Mouse (Mus musculus) hindbrain, postnatal 0 days (tissue): ENCODE data around the gene Olfr1238. TPM values are rescaled to one million over a fixed set of nuclear protein-coding genes. Genes with fewer than 3 reads are reported as not detected.

ENCODE experiments used
- ATAC-seq: fragments of 200-750 bp; cut with Nextera tagmentation; 2 replicates; pipeline ENCODE4 v1.8.0; 2017; ENCODE audit warnings: mild to moderate bottlenecking, moderate TSS enrichment, moderate library complexity
- DNase-seq: peaks from one replicate; pipeline ENCODE4 v3.0.0-alpha.2; 2015; ENCODE audit warnings: low spot score
- H3K27ac ChIP-seq: fragments of 300-500 bp; sonication (generic); 2 replicates; pipeline ENCODE4 v1.5.1; 2014; ENCODE audit warnings: mild to moderate bottlenecking
- H3K27me3 ChIP-seq: fragments of 300-500 bp; sonication (generic); 2 replicates; pipeline ENCODE4 v1.6.1; 2014; ENCODE audit warnings: low read length, mixed read lengths; ENCODE audit not compliant: insufficient read depth
- H3K36me3 ChIP-seq: fragments of 300-500 bp; sonication (generic); 2 replicates; pipeline ENCODE4 v1.6.1; 2014; ENCODE audit warnings: low read length, mixed read lengths; ENCODE audit not compliant: insufficient read depth
- H3K4me1 ChIP-seq: fragments of 300-500 bp; sonication (generic); 2 replicates; pipeline ENCODE4 v1.6.1; 2014; ENCODE audit warnings: antibody characterized with exemption, low read length, mixed read lengths; ENCODE audit not compliant: insufficient read depth
- H3K4me2 ChIP-seq: fragments of 300-500 bp; sonication (generic); 2 replicates; pipeline ENCODE4 v1.6.1; 2014; ENCODE audit warnings: low read depth, mild to moderate bottlenecking, low read length, moderate library complexity, mixed read lengths
- H3K4me3 ChIP-seq: fragments of 300-500 bp; sonication (generic); 2 replicates; pipeline ENCODE4 v1.5.1; 2014; ENCODE audit warnings: low read length
- H3K9ac ChIP-seq: fragments of 300-500 bp; sonication (generic); replicated peaks from 2 replicates; pipeline ENCODE4 v1.6.1; 2014; ENCODE audit warnings: mild to moderate bottlenecking, low read length, moderate library complexity, mixed read lengths
- H3K9me3 ChIP-seq: fragments of 300-500 bp; sonication (generic); 2 replicates; pipeline ENCODE4 v1.6.1; 2016; ENCODE audit warnings: low read length, mixed read lengths
- CTCF ChIP-seq: IDR thresholded peaks from 2 replicates; pipeline ENCODE4 v1.5.1; 2016; ENCODE audit warnings: antibody characterized with exemption, control low read depth, low read depth
- WGBS: fragments of 180-500 bp; shearing (Covaris S2); extraction: QIAGEN DNeasy Blood & Tissue Kit; methylation state at CpG from one replicate; pipeline ENCODE4 v1.1.7; 2014; 5-methylcytosine and 5-hydroxymethylcytosine counted together
- polyA plus RNA-seq: library from polyadenylated mRNA; unstranded; fragments of >200 nt; fragmentation: Nextera tagmentation; extraction: Ambion mirVana; gene quantifications from 2 replicates; pipeline ENCODE4 v1.2.1, GENCODE M21; 2015
- total RNA-seq: library from RNA; depleted of rRNA; stranded (reverse); fragments of >200 nt; gene quantifications from 2 replicates; pipeline ENCODE4 v1.2.3, GENCODE M21; 2014; rRNA removed

Olfr1238 gene
- total RNA-seq (not detected in 2 replicates), polyA plus RNA-seq (not detected in 2 replicates)

DNA sequence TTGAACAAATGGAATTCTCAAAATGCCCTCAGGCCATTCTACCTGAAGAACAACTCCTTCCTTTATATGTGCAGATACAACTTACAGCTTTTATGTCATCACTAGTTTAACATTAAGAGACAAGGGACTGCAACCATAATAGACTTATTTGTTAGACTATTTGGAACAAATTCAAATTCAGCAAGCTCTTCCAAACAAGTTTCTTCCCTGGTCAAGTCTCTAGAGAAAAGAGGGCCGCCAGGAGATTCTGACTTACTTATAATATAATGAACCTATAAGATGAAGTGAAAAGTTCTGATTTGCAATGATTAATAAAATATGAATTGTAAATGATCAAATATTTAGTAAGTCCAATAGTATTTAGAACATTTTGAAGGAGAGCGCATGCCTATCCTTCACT, at the start of gene Olfr1238:
Gene Olfr1238 (minus strand): TSS at position 101 of the 400 bp plus-strand sequence.
- no peaks in the 10 kb centered on the region for H3K4me1 ChIP-seq
- 93% methylated on average over 2 of the region's 2 CpGs for WGBS
- no peak for TF ChIP-seq CTCF
- ATAC-seq (no peak), DNase-seq (no peak)
- no peak within 1 kb of the TSS for H3K4me2 ChIP-seq
- H3K9ac ChIP-seq, result no peak within 1 kb of the TSS
- no peak within 1 kb of the TSS for H3K4me3 ChIP-seq
- H3K36me3 ChIP-seq, result no peaks in the 10 kb centered on the region
- H3K27me3 ChIP-seq, result no peaks in the 10 kb centered on the region
- H3K9me3 ChIP-seq, result no peaks in the 10 kb centered on the region
- H3K27ac ChIP-seq, result no peak within 1 kb of the TSS

DNA sequence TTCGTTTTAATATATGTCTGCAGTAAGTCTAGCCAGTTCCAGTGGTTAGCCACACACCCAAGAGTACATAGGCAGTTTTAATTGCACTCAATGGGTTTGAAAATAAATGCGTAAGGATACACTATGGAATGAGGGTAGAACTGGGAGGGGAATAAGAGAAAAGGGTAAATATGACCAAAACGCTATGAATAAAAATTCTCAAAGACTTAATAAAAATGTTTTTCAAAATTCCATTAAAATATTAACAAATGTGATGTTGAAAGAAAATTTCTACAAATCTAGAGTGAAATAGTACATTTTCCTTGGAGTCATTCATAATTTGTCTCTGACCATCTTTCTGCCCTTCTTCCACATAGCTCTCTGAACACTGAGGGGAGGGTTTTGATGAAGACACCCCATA, 33.4 kb upstream of the Olfr1238 start, which contains the start of gene Olfr1240:
Gene Olfr1240 (minus strand): TSS at position 101 of the 400 bp plus-strand sequence.
- no peak for TF ChIP-seq CTCF
- H3K27ac ChIP-seq, result no peak within 1 kb of the TSS
- H3K36me3 ChIP-seq, result no peaks in the 10 kb centered on the region
- DNase-seq (no peak), ATAC-seq (no peak)
- H3K27me3 ChIP-seq, result no peaks in the 10 kb centered on the region
- H3K9me3 ChIP-seq, result no peaks in the 10 kb centered on the region
- no peak within 1 kb of the TSS for H3K4me3 ChIP-seq
- H3K4me1 ChIP-seq, result no peaks in the 10 kb centered on the region
- WGBS, result 85% methylated on average over 3 of the region's 3 CpGs
- H3K9ac ChIP-seq, result no peak within 1 kb of the TSS
- no peak within 1 kb of the TSS for H3K4me2 ChIP-seq

DNA sequence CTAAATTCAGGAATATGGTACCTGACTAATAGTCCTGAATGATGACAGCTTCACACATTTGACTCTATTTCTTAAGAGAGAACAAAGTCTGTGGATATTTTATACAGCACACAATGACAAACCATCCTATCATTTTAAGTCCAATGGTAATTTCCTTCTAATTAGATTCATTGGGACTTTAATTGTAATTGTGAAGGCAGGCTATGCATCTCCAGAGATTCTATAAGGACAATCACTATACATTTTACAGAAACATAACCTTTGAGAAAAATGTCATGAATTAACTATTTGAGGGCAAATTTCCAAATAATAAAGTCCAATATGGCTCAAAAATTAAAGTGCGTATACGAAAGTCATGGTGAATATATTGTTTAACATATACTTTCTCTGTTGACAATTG, 10.8 kb upstream of the Olfr1238 start, which contains the start of gene Olfr1239:
Gene Olfr1239 (minus strand): TSS at position 101 of the 400 bp plus-strand sequence.
- H3K9ac ChIP-seq, result no peak within 1 kb of the TSS
- no peak within 1 kb of the TSS for H3K4me3 ChIP-seq
- no peaks in the 10 kb centered on the region for H3K4me1 ChIP-seq
- H3K9me3 ChIP-seq, result no peaks in the 10 kb centered on the region
- no peaks in the 10 kb centered on the region for H3K27me3 ChIP-seq
- 94% methylated on average over 2 of the region's 2 CpGs for WGBS
- ATAC-seq (no peak), DNase-seq (no peak)
- TF ChIP-seq CTCF, result no peak
- no peak within 1 kb of the TSS for H3K4me2 ChIP-seq
- H3K36me3 ChIP-seq, result no peaks in the 10 kb centered on the region
- H3K27ac ChIP-seq, result no peak within 1 kb of the TSS

GRCm38 (mm10) chr2:89414557-89414956, 5.1 kb upstream of the Olfr1238 start:
- H3K36me3 ChIP-seq, result no peaks in the 10 kb centered on the region
- WGBS, result 86% methylated on average over 1 of the region's 1 CpGs

DNA sequence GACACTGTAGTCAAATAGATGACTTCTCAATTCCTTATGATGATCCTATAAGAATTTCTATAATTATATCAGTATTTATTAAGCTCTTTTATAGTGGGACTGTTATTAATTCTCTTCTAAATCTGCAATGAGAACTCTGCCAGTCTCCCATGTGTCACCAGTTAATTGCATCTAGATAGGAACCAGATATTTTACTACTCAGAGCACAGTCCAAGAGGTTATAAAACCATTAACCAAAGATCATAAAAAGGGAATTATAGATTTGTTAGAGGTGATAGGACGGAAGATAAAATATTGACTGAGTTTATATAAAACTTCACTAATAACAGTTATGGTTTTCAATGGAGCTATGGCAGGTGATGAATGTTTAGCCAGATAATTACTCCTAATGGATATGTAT, 8.6 kb downstream of the Olfr1238 start:
- H3K9me3 ChIP-seq, result no peaks in the 10 kb centered on the region
- H3K4me1 ChIP-seq, result no peaks in the 10 kb centered on the region
- H3K4me3 ChIP-seq, result no peak overlapping the region
- H3K27ac ChIP-seq, result no peak overlapping the region
- H3K9ac ChIP-seq, result no peak overlapping the region
- TF ChIP-seq CTCF, result no peak
- H3K36me3 ChIP-seq, result no peaks in the 10 kb centered on the region
- WGBS, result 87% methylated on average over 1 of the region's 1 CpGs
- no peaks in the 10 kb centered on the region for H3K27me3 ChIP-seq
- ATAC-seq, result no peak
- DNase-seq, result no peak
- H3K4me2 ChIP-seq, result no peak overlapping the region

More at GRCm38 (mm10) chr2:89414557-89414956, 5.1 kb upstream of the Olfr1238 start:
- Histone ChIP-seq H3K27me3 (no peaks in the 10 kb centered on the region), H3K27ac (no peak overlapping the region), H3K4me2 (no peak overlapping the region), H3K4me1 (no peaks in the 10 kb centered on the region), H3K9me3 (no peaks in the 10 kb centered on the region), H3K4me3 (no peak overlapping the region), H3K9ac (no peak overlapping the region)
- DNase-seq (no peak), ATAC-seq (no peak)
- TF ChIP-seq CTCF, result no peak

DNA sequence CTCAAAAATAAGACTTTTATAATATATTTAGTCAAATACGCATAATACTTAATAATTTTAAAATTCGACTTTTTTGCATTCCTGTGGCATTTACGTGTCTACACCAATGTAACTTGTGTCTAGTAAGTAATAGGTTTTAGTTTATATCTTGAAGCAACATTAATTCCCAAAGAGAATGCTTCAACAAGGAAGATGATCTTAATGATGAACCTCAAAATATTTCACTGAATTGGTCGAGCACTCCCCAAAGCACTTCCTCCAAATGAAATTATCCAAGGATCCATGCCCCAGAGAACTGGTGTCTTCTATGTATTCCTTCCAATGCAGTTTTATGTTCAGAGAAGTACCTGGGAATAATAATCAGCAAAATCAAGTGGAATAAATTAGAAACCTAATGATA, 44.7 kb downstream of the Olfr1238 start, which contains the start of gene Olfr1234:
Gene Olfr1234 (minus strand): TSS at position 101 of the 400 bp plus-strand sequence.
- ATAC-seq (no peak), DNase-seq (no peak)
- no peaks in the 10 kb centered on the region for H3K27me3 ChIP-seq
- 85% methylated on average over 4 of the region's 4 CpGs for WGBS
- H3K9me3 ChIP-seq, result no peaks in the 10 kb centered on the region
- no peak within 1 kb of the TSS for H3K4me3 ChIP-seq
- no peaks in the 10 kb centered on the region for H3K4me1 ChIP-seq
- no peak within 1 kb of the TSS for H3K9ac ChIP-seq
- TF ChIP-seq CTCF, result no peak
- no peaks in the 10 kb centered on the region for H3K36me3 ChIP-seq
- H3K27ac ChIP-seq, result no peak within 1 kb of the TSS
- H3K4me2 ChIP-seq, result no peak within 1 kb of the TSS

Other genes starting within 250 kb of the Olfr1238 start
- gene Olfr1224-ps1, start 245.6 kb downstream of the Olfr1238 start, total RNA-seq, result not detected in 2 replicates
- gene Olfr1224-ps1, start 245.6 kb downstream of the Olfr1238 start, polyA plus RNA-seq, result not detected in 2 replicates
- not detected in 2 replicates for gene Olfr1225, start 235.0 kb downstream of the Olfr1238 start, total RNA-seq
- not detected in 2 replicates for gene Olfr1225, start 235.0 kb downstream of the Olfr1238 start, polyA plus RNA-seq
- not detected in 2 replicates for gene Olfr1226, start 209.6 kb downstream of the Olfr1238 start, total RNA-seq
- gene Olfr1226, start 209.6 kb downstream of the Olfr1238 start, polyA plus RNA-seq, result not detected in 2 replicates
- gene Olfr1228, start 155.6 kb downstream of the Olfr1238 start, total RNA-seq, result not detected in 2 replicates
- gene Olfr1228, start 155.6 kb downstream of the Olfr1238 start, polyA plus RNA-seq, result not detected in 2 replicates
- not detected in 2 replicates for gene Olfr1229, start 121.7 kb downstream of the Olfr1238 start, total RNA-seq
- not detected in 2 replicates for gene Olfr1229, start 121.7 kb downstream of the Olfr1238 start, polyA plus RNA-seq
- not detected in 2 replicates for gene Olfr1230, start 112.4 kb downstream of the Olfr1238 start, total RNA-seq
- not detected in 2 replicates for gene Olfr1230, start 112.4 kb downstream of the Olfr1238 start, polyA plus RNA-seq
- gene Olfr1231, start 102.6 kb downstream of the Olfr1238 start, total RNA-seq, result not detected in 2 replicates
- not detected in 2 replicates for gene Olfr1231, start 102.6 kb downstream of the Olfr1238 start, polyA plus RNA-seq
- not detected in 2 replicates for gene Olfr1232, start 80.0 kb downstream of the Olfr1238 start, total RNA-seq
- gene Olfr1232, start 80.0 kb downstream of the Olfr1238 start, polyA plus RNA-seq, result not detected in 2 replicates
- gene Olfr1233, start 67.3 kb downstream of the Olfr1238 start, total RNA-seq, result not detected in 2 replicates
- not detected in 2 replicates for gene Olfr1233, start 67.3 kb downstream of the Olfr1238 start, polyA plus RNA-seq
- not detected in 2 replicates for gene Olfr1234, start 44.8 kb downstream of the Olfr1238 start, total RNA-seq
- gene Olfr1234, start 44.8 kb downstream of the Olfr1238 start, polyA plus RNA-seq, result not detected in 2 replicates
- gene Olfr1239, start 10.7 kb upstream of the Olfr1238 start, total RNA-seq, result not detected in 2 replicates
- not detected in 2 replicates for gene Olfr1239, start 10.7 kb upstream of the Olfr1238 start, polyA plus RNA-seq
- not detected in 2 replicates for gene Olfr1240, start 33.3 kb upstream of the Olfr1238 start, total RNA-seq
- not detected in 2 replicates for gene Olfr1240, start 33.3 kb upstream of the Olfr1238 start, polyA plus RNA-seq
- not detected in 2 replicates for gene Olfr1241, start 77.5 kb upstream of the Olfr1238 start, total RNA-seq
- gene Olfr1241, start 77.5 kb upstream of the Olfr1238 start, polyA plus RNA-seq, result not detected in 2 replicates
- not detected in 2 replicates for gene Olfr1242, start 88.7 kb upstream of the Olfr1238 start, total RNA-seq
- gene Olfr1242, start 88.7 kb upstream of the Olfr1238 start, polyA plus RNA-seq, result not detected in 2 replicates
- not detected in 2 replicates for gene Olfr1243, start 121.8 kb upstream of the Olfr1238 start, total RNA-seq
- gene Olfr1243, start 121.8 kb upstream of the Olfr1238 start, polyA plus RNA-seq, result not detected in 2 replicates
- not detected in 2 replicates for gene Olfr1245, start 168.8 kb upstream of the Olfr1238 start, total RNA-seq
- not detected in 2 replicates for gene Olfr1245, start 168.8 kb upstream of the Olfr1238 start, polyA plus RNA-seq
- not detected in 2 replicates for gene Olfr1246, start 183.5 kb upstream of the Olfr1238 start, total RNA-seq
- gene Olfr1246, start 183.5 kb upstream of the Olfr1238 start, polyA plus RNA-seq, result not detected in 2 replicates
- not detected in 2 replicates for gene Olfr1247, start 204.5 kb upstream of the Olfr1238 start, total RNA-seq
- gene Olfr1247, start 204.5 kb upstream of the Olfr1238 start, polyA plus RNA-seq, result not detected in 2 replicates
- gene Olfr1248, start 208.6 kb upstream of the Olfr1238 start, total RNA-seq, result not detected in 2 replicates
- not detected in 2 replicates for gene Olfr1248, start 208.6 kb upstream of the Olfr1238 start, polyA plus RNA-seq
- not detected in 2 replicates for gene Olfr1249, start 225.3 kb upstream of the Olfr1238 start, total RNA-seq
- not detected in 2 replicates for gene Olfr1249, start 225.3 kb upstream of the Olfr1238 start, polyA plus RNA-seq